Mouse (Mus musculus) testis, adult 2 months (tissue): Measurements from ENCODE around the gene Pard3b. TPM values are rescaled to one million over a fixed set of nuclear protein-coding genes. Genes with fewer than 3 reads are reported as not detected.

ENCODE experiments used
- H3K27ac ChIP-seq: fragments of 200-500 bp; 2 replicates; pipeline ENCODE4 v1.5.1; 2012; ENCODE audit warnings: low read depth, low read length; ENCODE audit not compliant: control insufficient read depth, insufficient read depth
- H3K27me3 ChIP-seq: fragments of 200-500 bp; 2 replicates; pipeline ENCODE4 v1.6.1; 2012; ENCODE audit warnings: mild to moderate bottlenecking, low read length, moderate library complexity; ENCODE audit not compliant: control insufficient read depth, insufficient read depth
- H3K36me3 ChIP-seq: fragments of 200-500 bp; 2 replicates; pipeline ENCODE4 v1.6.1; 2012; ENCODE audit warnings: mild to moderate bottlenecking, low read length; ENCODE audit not compliant: control insufficient read depth, insufficient read depth
- H3K4me1 ChIP-seq: fragments of 200-500 bp; 2 replicates; pipeline ENCODE4 v1.6.1; 2012; ENCODE audit warnings: low read length; ENCODE audit not compliant: control insufficient read depth, insufficient read depth
- H3K4me3 ChIP-seq: fragments of 200-500 bp; 2 replicates; pipeline ENCODE4 v1.5.1; 2012; ENCODE audit warnings: low read depth, mild to moderate bottlenecking, low read length, moderate library complexity, mixed read lengths; ENCODE audit not compliant: control insufficient read depth
- CTCF ChIP-seq: fragments of 200-500 bp; IDR thresholded peaks from 2 replicates; pipeline ENCODE4 v1.5.1; 2012; ENCODE audit warnings: low read depth, mild to moderate bottlenecking, inconsistent platforms, low read length, moderate library complexity; ENCODE audit not compliant: control insufficient read depth, insufficient read depth, insufficient replicate concordance
- POLR2A ChIP-seq: fragments of 200-500 bp; IDR thresholded peaks from 2 replicates; pipeline ENCODE4 v1.6.1; 2012; ENCODE audit warnings: low read depth, mild to moderate bottlenecking, inconsistent platforms, low read length, moderate library complexity; ENCODE audit not compliant: control insufficient read depth
- polyA plus RNA-seq: library from polyadenylated mRNA; depleted of rRNA; stranded (reverse); fragments of >200 nt; gene quantifications from 2 replicates; pipeline ENCODE4 v1.2.3, GENCODE M21; 2012

Gene Pard3b
- polyA plus RNA-seq, 1 experiment = 1.3 TPM

DNA sequence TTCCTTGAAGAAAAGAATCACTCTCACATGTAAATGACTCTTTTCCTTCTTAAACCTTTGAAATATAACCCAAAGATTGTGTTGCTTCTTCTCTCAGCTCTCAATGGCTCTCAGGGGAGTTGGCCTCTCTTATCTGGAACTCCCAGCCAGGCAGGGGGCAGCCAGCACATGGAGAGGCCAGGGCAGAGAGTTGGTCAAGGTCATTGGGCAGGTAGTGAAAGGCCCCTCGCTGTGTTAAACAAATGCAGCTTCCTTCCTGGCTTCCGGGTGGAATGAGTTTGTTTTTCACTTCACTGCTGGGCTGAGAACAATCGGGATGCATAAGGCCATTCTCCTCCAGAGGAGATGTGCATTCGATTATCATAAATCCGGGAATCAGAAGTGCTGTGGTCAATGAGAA, 543.0 kb downstream of the Pard3b start:
- no peak overlapping the region for H3K27ac ChIP-seq
- TF ChIP-seq POLR2A = no peak
- no peak for TF ChIP-seq CTCF
- no peaks in the 10 kb centered on the region for H3K36me3 ChIP-seq
- no peak overlapping the region for H3K4me3 ChIP-seq
- H3K27me3 ChIP-seq = no peaks in the 10 kb centered on the region
- no peaks in the 10 kb centered on the region for H3K4me1 ChIP-seq

GRCm38 (mm10) chr1:62182634-62183033, 544.0 kb downstream of the Pard3b start:
- Histone ChIP-seq H3K4me1 (no peaks in the 10 kb centered on the region), H3K4me3 (no peak overlapping the region), H3K27me3 (no peaks in the 10 kb centered on the region), H3K27ac (no peak overlapping the region), H3K36me3 (no peaks in the 10 kb centered on the region)
- TF ChIP-seq POLR2A (no peak), CTCF (no peak)

DNA sequence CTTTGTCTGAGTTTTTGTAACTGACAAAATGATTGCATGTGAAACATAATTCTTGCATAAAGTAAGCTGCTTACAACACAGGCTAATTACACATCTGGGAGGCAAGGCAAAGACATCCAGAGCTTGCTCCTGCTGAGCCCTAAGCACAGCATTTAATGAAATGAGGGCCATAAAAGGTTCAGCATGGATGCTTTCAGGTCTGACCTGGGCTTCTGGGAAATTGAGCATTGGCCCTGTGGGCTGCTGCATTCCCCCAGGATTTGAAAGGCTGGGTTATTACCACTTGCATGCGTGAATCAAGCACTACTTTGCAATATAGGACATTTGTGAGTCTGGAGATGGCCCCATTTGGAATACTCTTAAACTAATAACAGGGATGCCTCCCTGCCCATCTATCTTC, 552.2 kb downstream of the Pard3b start:
- H3K4me1 ChIP-seq = no peaks in the 10 kb centered on the region
- no peak overlapping the region for H3K4me3 ChIP-seq
- no peaks in the 10 kb centered on the region for H3K36me3 ChIP-seq
- no peak for TF ChIP-seq POLR2A
- no peak for TF ChIP-seq CTCF
- H3K27me3 ChIP-seq = no peaks in the 10 kb centered on the region
- H3K27ac ChIP-seq = no peak overlapping the region

GRCm38 (mm10) chr1:62197515-62197914, 558.9 kb downstream of the Pard3b start:
- H3K27ac ChIP-seq = no peak overlapping the region

DNA sequence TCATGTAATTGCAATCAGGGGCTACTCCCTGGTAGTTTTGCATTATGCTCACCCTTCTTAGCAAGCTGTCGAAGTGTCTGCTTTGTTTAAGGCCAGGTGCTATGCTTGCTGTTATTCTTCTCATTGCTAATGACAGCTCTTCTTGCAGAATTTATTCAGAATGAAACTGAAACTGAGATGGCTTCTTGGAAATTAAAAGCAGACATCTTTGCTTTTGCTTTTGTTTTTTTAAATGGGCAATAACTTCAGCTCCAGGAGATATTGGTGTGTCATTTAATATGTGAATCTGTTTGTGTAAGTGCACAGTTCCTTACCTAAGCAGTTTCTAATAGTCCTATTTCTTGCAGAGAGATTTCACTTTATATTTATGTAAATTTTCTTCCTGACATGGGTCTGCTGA, 562.3 kb downstream of the Pard3b start:
- Histone ChIP-seq H3K4me3 (no peak overlapping the region), H3K4me1 (no peaks in the 10 kb centered on the region)
- TF ChIP-seq CTCF = no peak
- TF ChIP-seq POLR2A = no peak

More at GRCm38 (mm10) chr1:62197515-62197914, 558.9 kb downstream of the Pard3b start:
- H3K36me3 ChIP-seq = no peaks in the 10 kb centered on the region
- H3K4me1 ChIP-seq = no peaks in the 10 kb centered on the region
- no peak overlapping the region for H3K4me3 ChIP-seq
- TF ChIP-seq POLR2A (no peak), CTCF (no peak)
- no peaks in the 10 kb centered on the region for H3K27me3 ChIP-seq

GRCm38 (mm10) chr1:62201686-62202257, 563.1 kb downstream of the Pard3b start:
- Histone ChIP-seq H3K27me3 (no peaks in the 10 kb centered on the region), H3K36me3 (no peaks in the 10 kb centered on the region)
- TF ChIP-seq POLR2A = no peak

More for the DNA sequence above, 562.3 kb downstream of the Pard3b start:
- no peaks in the 10 kb centered on the region for H3K27me3 ChIP-seq
- H3K36me3 ChIP-seq = no peaks in the 10 kb centered on the region
- no peak overlapping the region for H3K27ac ChIP-seq

GRCm38 (mm10) chr1:62213285-62213684, 574.7 kb downstream of the Pard3b start:
- TF ChIP-seq CTCF (no peak), POLR2A (no peak)
- H3K27me3 ChIP-seq = no peaks in the 10 kb centered on the region
- no peak overlapping the region for H3K27ac ChIP-seq
- H3K4me3 ChIP-seq = no peak overlapping the region
- H3K4me1 ChIP-seq = no peaks in the 10 kb centered on the region
- no peaks in the 10 kb centered on the region for H3K36me3 ChIP-seq

More at GRCm38 (mm10) chr1:62201686-62202257, 563.1 kb downstream of the Pard3b start:
- H3K27ac ChIP-seq = no peak overlapping the region
- H3K4me1 ChIP-seq = no peaks in the 10 kb centered on the region
- no peak overlapping the region for H3K4me3 ChIP-seq

DNA sequence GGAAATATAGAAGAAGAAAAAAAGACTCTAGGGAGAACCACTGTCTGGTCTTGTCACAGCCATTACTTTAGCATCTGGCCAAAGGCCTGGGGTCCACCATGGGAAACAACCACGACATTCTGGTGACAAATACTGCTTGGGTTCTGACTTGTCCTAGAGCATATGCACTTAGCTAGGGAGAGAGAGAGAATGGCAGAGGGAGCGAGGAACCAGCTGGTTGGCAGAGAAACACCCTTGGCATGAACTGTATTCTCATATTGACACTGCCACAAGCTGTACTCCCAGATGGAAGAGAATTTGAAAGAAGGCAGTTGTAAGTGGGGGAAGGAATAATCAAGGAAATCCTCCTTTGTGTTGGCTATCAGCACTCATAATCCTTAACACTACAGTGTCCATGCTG, 577.2 kb downstream of the Pard3b start:
- Histone ChIP-seq H3K27ac (no peak overlapping the region), H3K36me3 (no peaks in the 10 kb centered on the region), H3K4me1 (no peaks in the 10 kb centered on the region), H3K4me3 (no peak overlapping the region), H3K27me3 (no peaks in the 10 kb centered on the region)
- no peak for TF ChIP-seq POLR2A
